Mouse (Mus musculus): Measurements from ENCODE around the gene Srrm2.

Srrm2 gene

GRCm38 (mm10) chr17:23790269-23791078 lies at the start of gene Srrm2:
Gene Srrm2, plus strand, starts transcription at chr17:23790532.
- no peak for DNase-seq (ENCODE audit: low read depth, low spot score)

- no peak for DNase-seq (ENCODE audit: low read depth, low spot score)
Measured at GRCm38 (mm10) chr17:23740598-23741021, 49.7 kb upstream of the Srrm2 start, which contains the start of gene Paqr4. Gene Paqr4, minus strand, starts transcription at chr17:23740867.

DNA sequence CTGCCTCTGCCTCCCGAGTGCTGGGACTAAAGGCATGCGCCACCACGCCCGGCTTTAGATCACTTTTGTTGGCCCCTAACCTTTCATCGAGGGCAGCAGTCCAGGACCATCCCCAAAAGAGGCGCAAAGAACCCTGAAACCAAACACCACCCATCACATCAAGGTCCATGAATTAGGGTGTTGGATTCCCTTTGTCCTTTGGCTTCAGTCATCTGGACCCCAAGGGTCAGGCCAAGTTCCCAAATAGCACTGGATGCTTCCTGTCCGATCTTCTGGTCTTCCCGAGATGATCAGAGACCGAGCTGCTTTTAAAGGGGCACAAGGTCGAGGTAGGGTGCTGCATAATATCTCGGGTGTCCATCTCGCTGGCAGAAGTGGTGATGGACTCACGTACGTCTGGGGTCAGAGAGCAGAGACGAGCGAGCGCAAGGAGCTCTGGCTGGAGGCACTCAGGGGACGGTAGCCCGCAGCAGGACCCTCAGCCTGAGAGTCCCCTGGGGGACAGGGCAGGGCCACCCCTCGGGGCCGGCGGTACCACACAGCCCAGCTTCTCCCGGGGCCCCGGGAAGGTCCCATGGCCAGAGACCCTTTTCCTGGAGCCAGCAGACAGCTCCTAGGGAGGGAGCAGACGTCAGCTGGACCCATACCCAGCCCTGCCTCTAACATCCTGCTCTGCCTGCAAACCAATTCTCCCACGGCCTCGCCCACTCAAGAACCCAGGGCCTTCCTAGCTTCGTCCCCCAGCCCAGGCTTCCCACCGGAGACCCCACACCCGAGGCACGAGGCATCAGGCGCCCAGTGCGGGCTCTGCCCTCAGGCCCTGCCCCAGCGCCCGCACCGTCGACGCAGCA lies 48.7 kb upstream of the Srrm2 start:
- DNase-seq (ENCODE audit: low read depth, low spot score): no peak

DNA sequence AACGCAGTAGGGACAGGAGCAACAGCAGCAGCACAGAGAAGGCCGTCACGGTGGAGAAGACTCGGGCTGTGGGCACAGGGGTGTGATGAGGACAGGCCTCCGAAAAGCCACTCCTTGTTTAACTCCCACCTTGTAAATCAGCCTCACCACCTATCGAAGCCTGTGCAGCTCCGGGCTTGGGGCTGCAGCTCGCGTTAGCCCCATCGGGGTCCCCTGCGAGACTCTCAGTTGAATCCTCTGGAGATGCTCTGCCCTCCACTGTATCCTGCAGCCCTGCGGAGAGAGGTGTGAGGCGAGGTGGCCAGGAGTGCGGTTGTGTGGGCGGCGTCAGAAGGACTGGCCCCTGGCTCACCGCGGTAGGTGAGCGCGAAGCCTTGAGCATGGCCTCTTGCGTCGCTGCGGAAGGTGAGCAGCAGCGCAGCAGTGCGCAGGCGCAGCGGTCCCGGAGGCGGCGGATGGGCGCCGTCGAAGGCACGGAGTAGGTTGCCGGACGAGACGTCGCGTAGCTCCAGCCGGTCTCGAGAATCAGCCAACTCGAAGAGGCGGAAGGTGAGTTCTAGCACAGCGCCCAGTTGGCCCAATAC lies 48.0 kb upstream of the Srrm2 start:
- no peak for DNase-seq (ENCODE audit: low read depth, low spot score)

DNA sequence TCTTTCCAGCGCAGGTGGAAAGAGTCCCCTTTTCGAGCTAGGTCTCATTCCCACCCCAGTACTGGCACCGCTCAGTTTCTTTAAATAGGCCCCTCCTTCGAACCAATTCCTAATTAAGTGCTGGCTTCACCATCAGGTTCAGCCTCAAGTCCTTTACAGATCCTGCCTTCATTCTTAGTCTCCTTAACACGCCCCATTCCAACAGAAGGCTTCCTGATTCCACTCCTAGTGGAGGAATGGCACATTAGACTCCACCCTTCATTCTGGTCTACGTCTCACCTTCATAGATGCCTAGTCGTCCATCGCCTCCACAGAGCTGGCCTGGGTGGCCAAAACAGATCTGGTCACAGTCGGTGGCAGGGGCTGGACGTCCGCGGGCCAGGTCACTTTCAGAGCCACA lies 47.4 kb upstream of the Srrm2 start:
- no peak for DNase-seq (ENCODE audit: low read depth, low spot score)

GRCm38 (mm10) chr17:23744076-23744475 lies 46.3 kb upstream of the Srrm2 start:
- no peak for DNase-seq (ENCODE audit: low read depth, low spot score)

DNA sequence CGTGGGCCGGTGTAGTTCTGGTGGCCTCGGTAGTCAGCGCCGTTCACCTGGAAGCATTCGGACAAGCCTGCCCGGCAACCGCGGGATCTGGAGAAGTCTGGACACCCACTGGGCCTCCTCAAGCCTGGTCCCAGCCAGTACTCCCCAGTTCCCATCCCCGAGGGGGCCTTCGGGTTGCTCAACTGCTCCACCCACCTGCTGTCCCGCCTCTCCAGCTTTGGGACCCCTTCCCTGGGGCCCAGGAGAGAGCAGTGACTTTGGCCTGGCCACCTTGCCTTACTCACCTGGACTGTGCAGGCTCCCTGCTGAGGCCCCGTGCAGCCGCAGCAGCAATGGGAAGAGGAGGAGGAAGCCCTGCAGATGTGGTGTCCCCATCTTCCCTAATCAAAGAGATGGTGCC lies 45.7 kb upstream of the Srrm2 start:
- DNase-seq (ENCODE audit: low read depth, low spot score): no peak

DNA sequence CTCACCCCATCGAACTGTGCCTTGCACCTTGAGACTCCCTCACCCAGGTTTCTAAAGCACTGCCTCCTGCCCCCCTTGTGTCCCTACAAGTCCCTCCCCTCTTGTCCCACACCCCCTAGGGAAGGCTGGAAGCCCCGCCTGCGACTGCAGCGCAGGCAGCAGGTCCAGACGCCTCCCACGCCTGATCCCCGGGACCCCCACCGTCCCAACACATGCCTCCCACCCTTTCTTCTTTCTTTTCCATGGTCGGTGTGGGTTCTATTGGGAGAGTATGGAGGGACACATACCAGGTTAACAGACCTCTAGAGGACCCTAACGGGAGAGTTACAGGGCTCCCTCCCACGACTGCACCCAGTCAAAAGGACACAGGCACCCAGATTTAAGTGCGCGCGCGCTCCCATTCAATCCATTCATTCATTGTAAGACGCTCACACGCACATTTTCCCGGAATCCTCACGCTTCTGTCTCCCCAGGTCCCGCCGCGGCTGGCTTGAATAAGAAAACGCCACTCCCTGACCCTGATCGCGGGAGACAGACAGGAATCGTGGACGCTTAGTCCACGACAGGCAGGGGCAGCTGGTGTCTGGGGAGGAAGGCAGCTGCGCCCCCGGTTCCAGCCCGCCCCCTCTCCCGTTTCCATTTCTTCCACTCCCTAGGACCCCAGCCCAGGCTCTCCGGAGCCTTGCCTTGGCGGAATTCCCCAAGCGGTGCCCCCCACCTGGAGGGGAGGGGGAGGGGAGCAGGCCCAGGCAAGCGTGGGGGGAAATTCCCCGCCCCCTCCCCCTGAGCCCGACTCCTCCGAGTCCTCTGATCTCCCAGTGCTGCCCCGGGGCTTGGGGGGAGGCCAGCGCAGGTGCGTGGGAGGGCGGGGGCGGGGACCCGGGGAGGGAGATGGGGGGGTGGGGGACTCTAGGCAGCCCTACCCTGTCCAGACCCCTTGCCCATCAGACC lies 44.8 kb upstream of the Srrm2 start, which contains the start of gene Kremen2:
TSS of gene Kremen2 (minus strand) at position 533 of the 951 bp plus-strand sequence.
- peak; percentile 10 for DNase-seq (ENCODE audit: low read depth, low spot score)

- no peak for DNase-seq (ENCODE audit: low read depth, low spot score)
Measured at GRCm38 (mm10) chr17:23746311-23746710, 44.0 kb upstream of the Srrm2 start.

- peak; percentile 60 for DNase-seq (ENCODE audit: low read depth, low spot score)
Measured at GRCm38 (mm10) chr17:23746767-23747166, 43.6 kb upstream of the Srrm2 start.

- DNase-seq (ENCODE audit: low read depth, low spot score): peak; percentile 30
Measured at GRCm38 (mm10) chr17:23747471-23747870, 42.9 kb upstream of the Srrm2 start.

DNA sequence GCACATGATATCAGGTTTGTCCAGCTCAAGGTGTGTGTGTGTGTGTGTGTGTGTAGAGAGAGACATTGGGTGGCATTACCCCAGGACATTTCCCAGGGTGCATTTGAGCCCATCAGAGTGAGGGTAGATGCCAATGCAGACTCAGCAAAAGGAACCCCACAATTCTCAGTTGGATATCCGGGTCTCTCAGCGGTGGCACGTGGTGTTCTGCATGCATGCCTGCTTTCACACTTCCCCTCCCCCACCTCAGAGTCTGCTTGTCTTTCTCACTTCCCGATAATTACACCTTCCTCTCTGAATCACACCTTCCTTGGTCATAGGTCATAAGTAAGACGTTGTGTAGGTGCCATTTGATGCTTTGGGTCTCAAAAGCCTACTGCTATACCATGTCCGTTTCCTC lies 42.3 kb upstream of the Srrm2 start:
- DNase-seq (ENCODE audit: low read depth, low spot score): peak; percentile 92

GRCm38 (mm10) chr17:23748631-23749391 lies 41.5 kb upstream of the Srrm2 start:
- peak; percentile 92 for DNase-seq (ENCODE audit: low read depth, low spot score)

DNA sequence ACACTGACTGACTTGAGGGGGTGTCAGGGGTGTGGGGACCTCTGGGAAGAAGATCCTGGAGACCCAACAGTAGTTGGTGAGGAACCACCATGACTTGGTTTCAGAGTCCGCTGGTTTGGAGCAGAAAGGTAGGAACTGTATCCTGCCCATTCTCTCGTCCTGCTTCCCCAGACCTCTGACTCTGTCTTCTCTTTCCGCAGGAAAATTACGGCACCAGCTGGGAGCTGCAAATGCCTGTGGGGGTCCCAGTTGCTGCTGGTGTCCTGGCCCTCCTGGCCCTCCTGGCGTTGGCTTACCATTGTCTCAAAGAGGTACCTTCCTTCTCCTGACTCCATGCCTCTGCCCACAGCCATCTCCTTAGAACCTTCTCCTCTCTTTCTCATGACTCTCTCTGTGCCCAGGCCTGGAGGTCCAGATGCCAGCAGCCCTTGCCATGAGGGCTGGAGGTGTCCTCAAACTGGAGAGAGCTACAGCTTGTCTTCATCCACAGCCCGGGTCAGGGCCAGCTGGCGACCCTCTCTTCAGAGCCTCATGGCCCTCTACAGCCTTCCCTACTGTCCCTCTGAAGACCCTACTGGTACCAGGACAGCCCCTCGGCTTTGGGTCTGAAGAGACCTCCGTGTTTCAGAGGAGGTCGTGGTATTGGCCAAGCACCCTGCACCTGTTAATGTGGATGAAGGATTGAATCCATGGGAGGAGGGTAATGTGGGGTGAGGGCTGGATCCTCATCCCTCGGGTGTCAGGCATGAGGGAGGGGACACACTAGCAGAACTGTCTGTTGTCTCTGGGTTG lies 40.7 kb upstream of the Srrm2 start:
- DNase-seq (ENCODE audit: low read depth, low spot score): peak; percentile 7

DNA sequence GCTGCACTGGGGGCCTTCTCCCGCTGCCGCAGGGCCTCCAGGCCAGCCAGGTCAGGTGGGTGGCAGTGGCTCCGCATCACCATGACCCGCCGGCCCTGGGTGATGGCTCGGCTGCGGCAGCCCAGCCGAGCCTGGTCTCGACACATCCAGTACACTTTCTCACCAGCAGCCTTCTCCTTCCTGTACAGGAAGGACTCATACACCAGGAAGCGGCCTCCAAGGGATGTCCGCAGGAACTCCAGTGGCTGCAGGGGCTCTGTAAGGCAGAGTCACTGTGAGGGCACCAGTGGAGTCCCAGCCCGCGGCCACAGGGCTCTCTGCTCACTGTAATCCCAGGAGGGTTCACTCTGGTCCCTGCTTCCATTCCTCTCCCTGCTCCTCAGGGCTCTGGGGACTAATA lies 34.6 kb upstream of the Srrm2 start:
- no peak for DNase-seq (ENCODE audit: low read depth, low spot score)

- DNase-seq (ENCODE audit: low read depth, low spot score): no peak
Measured at GRCm38 (mm10) chr17:23757581-23757980, 32.8 kb upstream of the Srrm2 start.

GRCm38 (mm10) chr17:23758801-23759200 lies 31.5 kb upstream of the Srrm2 start:
- no peak for DNase-seq (ENCODE audit: low read depth, low spot score)

- no peak for DNase-seq (ENCODE audit: low read depth, low spot score)
Measured at GRCm38 (mm10) chr17:23760231-23760630, 30.1 kb upstream of the Srrm2 start.

DNA sequence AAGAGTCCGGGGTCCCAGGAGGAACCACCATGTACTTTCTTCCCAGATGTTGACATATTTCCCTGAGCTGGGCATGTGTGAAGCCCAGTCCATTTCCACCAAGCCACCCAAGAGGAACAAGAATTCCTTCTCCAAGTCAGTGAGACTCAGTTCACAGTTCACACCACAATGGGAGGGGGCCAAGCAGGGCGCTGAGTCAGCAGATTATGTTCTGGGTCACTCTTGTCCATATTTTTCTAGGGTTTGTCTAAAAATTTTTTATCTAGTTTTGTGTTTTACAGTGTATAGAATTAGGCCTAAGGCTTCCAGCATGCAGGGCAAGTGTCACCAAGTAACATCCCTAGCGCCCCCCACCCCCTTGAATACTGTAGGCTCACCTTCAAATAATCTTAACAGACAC lies 29.2 kb upstream of the Srrm2 start:
- no peak for DNase-seq (ENCODE audit: low read depth, low spot score)
